Mouse (Mus musculus) C2C12 (cell line): ENCODE measurements around the gene Yjefn3. TPM values are rescaled to one million over a fixed set of nuclear protein-coding genes. Genes with fewer than 3 reads are reported as not detected.
A peak's percentile ranks its signal among the peaks of the same experiment; 100 is the strongest.

ENCODE experiments used
- H3K27me3 ChIP-seq: one replicate; pipeline ENCODE4 v1.6.1; 2011; ENCODE audit not compliant: control insufficient read depth, insufficient read depth, insufficient read length
- H3K36me3 ChIP-seq: one replicate; pipeline ENCODE4 v1.6.1; 2011; ENCODE audit not compliant: control insufficient read depth, insufficient read depth
- H3K4me3 ChIP-seq: one replicate; pipeline ENCODE4 v1.5.1; 2011; ENCODE audit warnings: mild to moderate bottlenecking, control low read depth; ENCODE audit not compliant: poor library complexity, insufficient read depth, severe bottlenecking
- H3K79me2 ChIP-seq: one replicate; pipeline ENCODE4 v1.6.1; 2011; ENCODE audit not compliant: control insufficient read depth, insufficient read depth
- H3K79me3 ChIP-seq: one replicate; pipeline ENCODE4 v1.6.1; 2011; ENCODE audit warnings: low read depth, control low read depth
- H3ac ChIP-seq: one replicate; pipeline ENCODE3; 2011; ENCODE audit warnings: low read depth; ENCODE audit not compliant: control insufficient read depth, insufficient read length
- CEBPB ChIP-seq: IDR thresholded peaks from one replicate; pipeline ENCODE4 v1.6.1; 2011; ENCODE audit warnings: low read depth, mild to moderate bottlenecking, control low read depth, moderate library complexity
- CTCF ChIP-seq: IDR thresholded peaks from one replicate; pipeline ENCODE4 v1.5.1; 2011; ENCODE audit not compliant: control insufficient read depth, insufficient read depth, insufficient read length
- FOSL1 ChIP-seq: IDR thresholded peaks from one replicate; pipeline ENCODE4 v1.8.0; 2011; ENCODE audit warnings: mild to moderate bottlenecking, low read length; ENCODE audit not compliant: poor library complexity, insufficient read depth, severe bottlenecking
- MAX ChIP-seq: IDR thresholded peaks from one replicate; pipeline ENCODE4 v1.6.1; 2011; ENCODE audit warnings: mild to moderate bottlenecking, control low read depth
- MYOD1 ChIP-seq: IDR thresholded peaks from one replicate; pipeline ENCODE4 v1.6.1; 2011; ENCODE audit warnings: low read depth; ENCODE audit not compliant: control insufficient read depth, insufficient read length
- MYOG ChIP-seq: IDR thresholded peaks from one replicate; pipeline ENCODE4 v1.6.1; 2011; ENCODE audit not compliant: control insufficient read depth, insufficient read length; ENCODE audit errors: extremely low read depth
- USF1 ChIP-seq: IDR thresholded peaks from one replicate; pipeline ENCODE4 v1.6.1; 2011; ENCODE audit warnings: low read depth, mild to moderate bottlenecking, control low read depth, moderate library complexity
- polyA plus RNA-seq: library from polyadenylated mRNA; unstranded; fragments of >200 nt; fragmentation: generic; extraction: Trizol; gene quantifications from one replicate; pipeline ENCODE4 v1.2.1, GENCODE M21; 2012; ENCODE audit warnings: missing spikeins

Gene Yjefn3
- polyA plus RNA-seq, 1 experiment = 2.6 TPM

GRCm38 (mm10) chr8:69926901-69927300 lies 24.4 kb upstream of the Yjefn3 start:
- Histone ChIP-seq H3K36me3 (peaks cover 10% of the 10 kb centered on the region), H3K79me2 (peaks cover 98% of the 10 kb centered on the region), H3ac (no peak overlapping the region), H3K27me3 (no peaks in the 10 kb centered on the region), H3K79me3 (peaks cover 47% of the 10 kb centered on the region), H3K4me3 (no peak overlapping the region)
- TF ChIP-seq FOSL1 (no peak), MYOD1 (no peak), USF1 (no peak), MYOG (no peak), MAX (no peak), CTCF (no peak), CEBPB (no peak)

DNA sequence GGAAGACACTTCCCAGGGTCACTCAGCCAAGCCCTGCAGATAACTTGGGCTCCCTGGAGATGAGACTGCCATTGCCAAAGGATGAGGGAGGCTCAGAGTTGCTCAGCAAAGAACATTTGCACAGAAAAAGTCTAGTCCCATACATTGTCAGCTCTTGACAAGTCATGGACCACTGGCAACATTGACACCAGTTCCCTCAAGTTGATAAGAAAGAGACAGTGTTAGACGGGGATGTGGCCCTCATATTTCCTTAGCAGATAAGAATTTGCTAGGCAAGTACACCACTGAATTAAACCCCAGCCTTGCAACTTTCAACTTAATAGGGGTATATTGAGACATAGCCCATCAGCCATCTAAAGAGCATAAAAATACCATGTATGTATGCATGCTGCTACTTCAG lies 21.5 kb upstream of the Yjefn3 start:
- peaks cover 42% of the 10 kb centered on the region for H3K79me3 ChIP-seq
- no peak for TF ChIP-seq CTCF
- no peak for TF ChIP-seq FOSL1
- no peak for TF ChIP-seq MYOG
- no peak for TF ChIP-seq MYOD1
- no peak for TF ChIP-seq MAX
- TF ChIP-seq USF1 = no peak
- no peak for TF ChIP-seq CEBPB
- H3K79me2 ChIP-seq = peaks cover 88% of the 10 kb centered on the region
- no peaks in the 10 kb centered on the region for H3K27me3 ChIP-seq
- no peak overlapping the region for H3ac ChIP-seq
- peaks cover 9% of the 10 kb centered on the region for H3K36me3 ChIP-seq
- no peak overlapping the region for H3K4me3 ChIP-seq

DNA sequence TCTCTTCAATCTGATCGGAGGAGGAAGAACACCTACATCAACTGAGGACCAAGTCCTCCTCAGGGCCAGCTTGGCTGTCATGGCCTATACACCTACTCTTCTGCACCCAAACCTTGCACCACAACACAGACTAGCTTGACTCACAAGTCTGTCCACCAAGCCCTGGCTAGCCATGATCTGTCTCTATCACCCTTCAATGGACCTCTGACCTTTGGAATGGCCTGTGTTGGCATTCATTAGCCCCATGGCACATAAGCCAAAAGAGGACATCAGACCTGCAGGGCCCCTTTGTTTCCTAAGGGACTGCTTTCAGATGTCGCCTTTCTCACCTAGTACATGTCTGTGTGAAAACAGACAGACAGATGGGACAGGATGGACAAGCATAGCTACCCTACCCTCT lies 18.6 kb upstream of the Yjefn3 start:
- TF ChIP-seq FOSL1 (no peak), MYOG (no peak)

DNA sequence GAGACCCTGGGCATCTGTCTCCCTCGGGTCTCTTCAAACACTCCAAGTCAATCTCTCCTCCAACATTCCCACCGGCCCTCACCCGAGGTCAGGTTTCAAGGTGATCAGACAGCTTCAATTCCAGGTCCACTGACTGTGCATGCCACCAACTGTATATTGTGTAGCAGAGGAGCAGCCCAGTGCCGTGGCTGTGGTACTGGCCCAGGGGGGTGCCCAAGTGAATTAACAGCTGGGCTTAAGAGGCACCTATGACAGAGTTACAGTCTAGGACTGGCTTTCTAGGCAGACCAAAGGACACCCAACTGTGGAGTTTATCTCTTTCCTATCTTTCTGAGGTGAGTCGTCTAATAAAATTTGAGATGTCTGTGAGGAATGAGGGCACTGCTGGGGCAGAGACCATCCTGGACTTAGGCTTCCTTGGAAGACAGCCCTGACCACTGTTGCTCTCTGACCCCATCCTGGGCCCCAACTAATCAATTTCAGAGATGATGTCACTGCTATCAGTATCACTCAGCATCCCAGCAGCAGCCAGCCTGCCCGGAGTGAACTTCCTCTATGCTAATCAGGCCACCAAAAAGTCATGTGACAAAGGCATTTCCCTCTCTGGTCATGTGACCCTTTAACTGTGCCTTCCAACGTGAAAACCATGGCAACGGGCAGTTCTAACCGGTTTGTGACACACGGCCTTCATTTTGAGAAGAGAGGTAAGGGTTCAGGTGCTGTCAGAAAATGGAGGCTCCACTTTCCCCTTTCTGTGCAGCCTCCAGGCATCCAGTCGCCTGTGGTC lies 17.6 kb upstream of the Yjefn3 start:
- Histone ChIP-seq H3K79me2 (peaks cover 63% of the 10 kb centered on the region), H3K27me3 (no peaks in the 10 kb centered on the region), H3K79me3 (peaks cover 42% of the 10 kb centered on the region), H3K4me3 (no peak overlapping the region), H3ac (no peak overlapping the region), H3K36me3 (peaks cover 19% of the 10 kb centered on the region)
- TF ChIP-seq FOSL1 (no peak), USF1 (peak; percentile 88), CEBPB (no peak)

More for the DNA sequence above, 18.6 kb upstream of the Yjefn3 start:
- no peaks in the 10 kb centered on the region for H3K27me3 ChIP-seq
- peaks cover 73% of the 10 kb centered on the region for H3K79me2 ChIP-seq
- no peak overlapping the region for H3ac ChIP-seq
- H3K79me3 ChIP-seq = peaks cover 46% of the 10 kb centered on the region
- peaks cover 16% of the 10 kb centered on the region for H3K36me3 ChIP-seq
- H3K4me3 ChIP-seq = no peak overlapping the region

DNA sequence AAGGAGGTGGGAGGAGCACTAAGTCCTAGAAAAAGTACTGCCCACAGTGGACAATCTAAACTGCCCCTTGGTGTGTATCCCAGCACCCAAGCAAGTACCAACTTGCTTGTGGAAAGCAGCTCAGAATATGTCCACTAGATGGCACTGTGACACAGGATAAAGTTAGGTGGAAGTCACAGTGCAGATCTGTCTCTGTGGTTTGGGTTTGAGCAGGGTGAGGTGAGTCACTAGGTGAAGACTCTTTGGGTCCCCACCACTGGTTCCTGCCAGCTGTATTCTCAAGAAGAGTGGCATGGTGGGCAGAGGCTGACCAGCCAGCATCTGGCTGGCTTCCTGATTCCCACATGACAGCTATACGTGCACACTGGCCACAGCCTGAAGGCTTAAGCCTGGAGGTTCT lies 16.5 kb upstream of the Yjefn3 start:
- peak; percentile 50 for TF ChIP-seq MYOD1
- TF ChIP-seq CTCF = peak; percentile 65
- no peak for TF ChIP-seq CEBPB
- TF ChIP-seq FOSL1 = no peak
- no peak for TF ChIP-seq MYOG
- peak; percentile 24 for TF ChIP-seq MAX
- Histone ChIP-seq H3K4me3 (no peak overlapping the region), H3K27me3 (no peaks in the 10 kb centered on the region), H3K36me3 (peaks cover 27% of the 10 kb centered on the region), H3K79me2 (peaks cover 52% of the 10 kb centered on the region), H3K79me3 (peaks cover 33% of the 10 kb centered on the region), H3ac (no peak overlapping the region)

DNA sequence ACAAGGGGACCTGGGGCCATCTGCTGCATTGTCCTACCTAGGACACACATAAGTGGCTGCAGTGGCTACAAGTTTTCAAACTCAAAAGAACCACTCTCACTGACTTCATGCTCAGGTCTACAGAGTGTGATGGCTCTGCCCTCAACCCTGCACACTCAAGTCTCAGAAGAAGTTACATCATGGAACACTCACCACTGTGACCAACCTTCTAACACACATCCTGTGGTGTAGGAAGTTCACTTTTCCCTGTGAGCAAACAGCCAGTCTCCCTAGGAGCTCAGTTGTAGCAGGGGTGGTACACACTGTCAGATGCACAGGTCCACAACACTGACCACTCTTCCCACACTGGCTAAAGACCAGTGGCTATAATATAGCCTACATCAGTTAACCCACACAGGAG lies 16.0 kb upstream of the Yjefn3 start:
- peaks cover 47% of the 10 kb centered on the region for H3K79me2 ChIP-seq
- peaks cover 29% of the 10 kb centered on the region for H3K79me3 ChIP-seq
- TF ChIP-seq CEBPB = no peak
- no peak for TF ChIP-seq MYOD1
- TF ChIP-seq MAX = no peak
- no peak for TF ChIP-seq USF1
- no peak for TF ChIP-seq MYOG
- TF ChIP-seq CTCF = no peak
- TF ChIP-seq FOSL1 = no peak
- peaks cover 32% of the 10 kb centered on the region for H3K36me3 ChIP-seq
- H3K27me3 ChIP-seq = no peaks in the 10 kb centered on the region
- no peak overlapping the region for H3K4me3 ChIP-seq
- H3ac ChIP-seq = no peak overlapping the region
